Mouse (Mus musculus) ES-E14 (cell line): Measurements from ENCODE around the gene H2-Ke6. TPM values are rescaled to one million over a fixed set of nuclear protein-coding genes. Genes with fewer than 3 reads are reported as not detected.
A peak's percentile ranks its signal among the peaks of the same experiment; 100 is the strongest.

Experiments used
- DNase-seq: peaks from one replicate; pipeline ENCODE4 v3.0.0-alpha.2; 2013; ENCODE audit warnings: low read depth, low spot score
- H3K27ac ChIP-seq: 2 replicates; pipeline ENCODE4 v1.5.1; 2012; ENCODE audit warnings: low read depth, mild to moderate bottlenecking, low read length, moderate library complexity, mixed read lengths; ENCODE audit not compliant: poor library complexity, insufficient read depth, severe bottlenecking
- H3K36me3 ChIP-seq: 2 replicates; pipeline ENCODE4 v1.6.1; 2012; ENCODE audit warnings: mild to moderate bottlenecking, low read length, moderate library complexity, mixed read lengths; ENCODE audit not compliant: control insufficient read depth, poor library complexity, insufficient read depth, severe bottlenecking
- H3K4me1 ChIP-seq, 2 experiments: fragments of 150-350 bp in 1 of 2; sonication (generic) in 1 of 2; 2 replicates each; pipeline ENCODE4 v1.6.1; 2012; ENCODE audit warnings: low read length in 2 of 2, mild to moderate bottlenecking in 1 of 2, mixed read lengths in 1 of 2; ENCODE audit not compliant: control insufficient read depth in 2 of 2, insufficient read depth in 2 of 2, poor library complexity in 1 of 2
- H3K4me3 ChIP-seq, 2 experiments: fragments of 150-350 bp in 1 of 2; sonication (generic) in 1 of 2; 2 replicates each; pipeline ENCODE4 v1.5.1; 2012; ENCODE audit warnings: low read length in 2 of 2, low read depth in 1 of 2, mild to moderate bottlenecking in 1 of 2, mixed read lengths in 1 of 2; ENCODE audit not compliant: insufficient read depth in 1 of 2, poor library complexity in 1 of 2, severe bottlenecking in 1 of 2
- H3K9ac ChIP-seq: 2 replicates; pipeline ENCODE4 v1.6.1; 2012; ENCODE audit warnings: low read depth, mild to moderate bottlenecking, low read length, mixed read lengths; ENCODE audit not compliant: poor library complexity, insufficient read depth, severe bottlenecking
- H3K9me3 ChIP-seq: fragments of 150-350 bp; sonication (generic); 2 replicates; pipeline ENCODE4 v1.6.1; 2012; ENCODE audit warnings: low read depth, mild to moderate bottlenecking, low read length; ENCODE audit not compliant: control insufficient read depth, insufficient read depth
- CHD2 ChIP-seq: IDR thresholded peaks from 2 replicates; pipeline ENCODE4 v1.6.1; 2014; ENCODE audit warnings: mild to moderate bottlenecking, low read depth, low read length, inconsistent platforms
- HCFC1 ChIP-seq: IDR thresholded peaks from 2 replicates; pipeline ENCODE4 v1.6.1; 2012; ENCODE audit warnings: low read length, inconsistent platforms, borderline replicate concordance; ENCODE audit not compliant: insufficient read depth
- MAFK ChIP-seq: IDR thresholded peaks from 2 replicates; pipeline ENCODE4 v1.6.1; 2014; ENCODE audit warnings: mild to moderate bottlenecking, low read depth, low read length, inconsistent platforms; ENCODE audit not compliant: insufficient read depth
- ZC3H11A ChIP-seq: IDR thresholded peaks from 2 replicates; pipeline ENCODE4 v1.6.1; 2012; ENCODE audit warnings: low read depth, mild to moderate bottlenecking, inconsistent platforms, low read length, borderline replicate concordance
- ZNF384 ChIP-seq: IDR thresholded peaks from 2 replicates; pipeline ENCODE4 v1.6.1; 2012; ENCODE audit warnings: low read depth, low read length, inconsistent platforms
- in situ Hi-C, 2 experiments: fragments of 600-800 bp; cut with MboI; formaldehyde crosslinking; loops; one replicate each; pipeline ENCODE4 v1.15.1; 2025; ENCODE audit warnings: low sequenced_read_pairs in 2 of 2, inconsistent platforms in 1 of 2; ENCODE audit not compliant: unreplicated experiment in 2 of 2
- total RNA-seq: library from RNA; depleted of rRNA; stranded (reverse); fragments of 300-350 nt; gene quantifications from 2 replicates; pipeline ENCODE4 v1.2.3, GENCODE M21; 2012

H2-Ke6 gene
- total RNA-seq, 1 experiment, result 15.5 TPM

DNA sequence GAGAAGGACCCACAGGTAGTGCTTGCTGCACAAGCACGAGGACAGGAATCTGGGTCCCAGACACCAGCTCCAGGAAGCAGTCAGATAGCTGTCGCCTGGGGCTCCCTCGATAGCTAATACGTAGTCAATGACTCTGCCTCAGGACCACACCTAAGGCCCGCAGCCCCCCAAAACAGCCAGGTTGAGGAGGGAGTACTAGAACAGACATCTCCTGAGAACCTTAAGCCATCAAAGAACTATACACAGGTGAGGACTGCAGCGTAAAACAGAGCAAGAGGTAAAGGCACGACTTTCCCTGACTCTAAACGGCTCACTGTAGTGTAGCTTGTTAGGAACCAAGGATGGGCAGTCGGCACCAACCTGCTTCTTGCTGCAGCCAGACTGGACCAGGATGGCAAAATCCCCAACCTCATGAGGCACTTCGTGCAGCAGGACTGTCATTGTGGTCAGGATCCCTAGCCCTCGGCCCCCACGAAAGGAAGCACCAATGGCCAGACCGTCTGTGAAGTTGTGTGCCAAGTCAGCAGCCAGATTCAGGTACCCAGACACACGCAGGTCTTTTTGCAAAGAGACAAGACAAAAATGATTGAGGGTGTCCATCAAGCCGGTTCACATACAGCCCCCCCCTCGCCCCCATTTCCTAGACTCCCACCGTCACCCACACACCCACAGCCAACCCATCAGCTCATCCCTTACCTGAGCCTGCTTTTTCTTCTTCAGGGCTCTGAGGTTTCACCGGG lies 1.5 kb upstream of the H2-Ke6 start:
- Histone ChIP-seq H3K9ac (peak overlapping the region; percentile 84; the same call in 1 of the 2 replicates), H3K36me3 (peaks cover 29% of the 10 kb centered on the region), H3K4me1 (peaks cover 7 to 28% of the 10 kb centered on the region in 2 experiments), H3K4me3 (no peak overlapping the region), H3K9me3 (no peaks in the 10 kb centered on the region), H3K27ac (no peak overlapping the region)
- in situ Hi-C loops, result no loop called here
- TF ChIP-seq CHD2 (no peak), ZNF384 (no peak), HCFC1 (no peak), MAFK (no peak), ZC3H11A (no peak)
- no peak for DNase-seq

DNA sequence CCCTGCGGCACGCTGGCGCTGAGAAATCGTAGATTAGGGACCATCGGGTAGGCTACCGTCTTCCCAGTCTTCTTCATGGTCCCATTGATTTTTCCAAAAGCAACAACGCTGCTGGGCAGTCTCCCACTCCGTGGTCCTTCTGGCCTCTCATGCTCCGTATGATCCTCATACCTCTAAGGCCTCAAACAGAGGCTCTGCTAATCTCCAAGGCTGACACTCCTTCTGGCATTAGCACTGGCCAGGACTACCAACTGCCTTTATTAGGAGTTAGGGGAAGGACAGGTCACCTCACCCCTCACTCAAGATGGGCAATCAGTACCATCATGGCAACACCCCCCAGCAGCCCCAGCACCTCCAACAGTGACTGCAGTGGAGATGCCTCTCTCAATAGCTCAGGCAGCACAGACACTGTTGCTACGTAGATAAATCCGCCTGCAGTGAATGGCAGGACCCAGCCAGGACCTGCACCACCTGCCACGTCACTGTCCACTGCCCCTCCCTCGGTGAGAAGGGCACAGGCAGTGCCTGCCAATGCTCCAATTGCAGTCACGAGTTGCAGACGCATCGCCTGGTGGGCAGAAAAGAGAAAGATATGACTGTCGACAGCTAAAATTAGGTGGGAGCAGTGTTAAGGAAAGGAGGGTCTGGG lies 765 bp upstream of the H2-Ke6 start:
- Histone ChIP-seq H3K9ac (no peak overlapping the region), H3K4me1 (peaks cover 7 to 31% of the 10 kb centered on the region in 2 experiments), H3K27ac (no peak overlapping the region), H3K4me3 (no peak overlapping the region), H3K9me3 (no peaks in the 10 kb centered on the region), H3K36me3 (peaks cover 26% of the 10 kb centered on the region)
- no peak for DNase-seq
- in situ Hi-C loops, result no loop called here
- TF ChIP-seq MAFK (no peak), ZC3H11A (no peak), CHD2 (no peak), HCFC1 (no peak), ZNF384 (no peak)

GRCm38 (mm10) chr17:34026917-34027655 lies 774 bp downstream of the H2-Ke6 start:
- Histone ChIP-seq H3K36me3 (peaks cover 26% of the 10 kb centered on the region), H3K9ac (peak overlapping the region; percentile 65)

DNA sequence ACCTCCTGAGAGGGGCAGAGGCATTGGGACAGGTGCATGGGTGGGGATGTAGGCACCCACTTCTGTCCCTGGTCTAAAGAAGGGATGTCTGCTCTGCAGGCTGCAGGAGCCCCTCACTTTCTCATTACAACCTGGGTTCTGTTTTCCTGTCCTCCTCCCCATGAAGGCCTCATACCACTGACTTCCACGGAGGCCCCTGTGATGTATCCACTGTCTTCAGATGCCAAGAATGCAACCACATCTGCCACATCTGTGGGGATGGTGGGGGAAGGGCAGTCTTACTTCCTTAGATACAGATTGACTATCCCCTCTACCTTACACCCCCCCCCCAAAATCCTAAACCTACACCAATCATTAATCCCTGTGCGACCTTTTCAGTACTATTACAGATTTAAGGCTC lies 1.6 kb downstream of the H2-Ke6 start:
- in situ Hi-C loops, result no loop called here
- no peak for TF ChIP-seq MAFK
- TF ChIP-seq ZNF384, result no peak
- no peak for TF ChIP-seq ZC3H11A
- TF ChIP-seq HCFC1, result no peak
- TF ChIP-seq CHD2, result no peak
- H3K4me3 ChIP-seq, result no peak overlapping the region
- peaks cover 30% of the 10 kb centered on the region for H3K36me3 ChIP-seq
- no peaks in the 10 kb centered on the region for H3K9me3 ChIP-seq
- H3K27ac ChIP-seq, result no peak overlapping the region
- no peak for DNase-seq
- no peak overlapping the region for H3K9ac ChIP-seq
- H3K4me1 ChIP-seq, result peaks cover 7 to 39% of the 10 kb centered on the region in 2 experiments

More at GRCm38 (mm10) chr17:34026917-34027655, 774 bp downstream of the H2-Ke6 start:
- H3K4me1 ChIP-seq, result peaks cover 7 to 35% of the 10 kb centered on the region in 2 experiments
- in situ Hi-C loops, result no loop called here
- no peak for DNase-seq
- H3K4me3 ChIP-seq, result peak overlapping the region; percentile 78 to 90
- H3K9me3 ChIP-seq, result no peaks in the 10 kb centered on the region
- TF ChIP-seq CHD2 (no peak), ZNF384 (no peak), ZC3H11A (no peak), MAFK (no peak), HCFC1 (no peak)
- no peak overlapping the region for H3K27ac ChIP-seq
